8 mouse cellular contexts compared by ENCODE assay signal in genomic region chr2:53189811-53190210, GRCm38 (mm10). TPM values are rescaled to one million over a fixed set of nuclear protein-coding genes. Genes with fewer than 3 reads are reported as not detected.
DNase-seq lines count a peak whose midpoint lies in the region; ATAC-seq and TF ChIP-seq lines count a peak whose summit lies in the region.

No protein-coding gene starts in this region.

- peak overlapping the region; percentile 58 for H3K4me2 ChIP-seq in heart, embryonic 12.5 days
- H3K4me2 ChIP-seq in hindbrain, embryonic 16.5 days (ENCODE audit: low read length), result peak overlapping the region; percentile 68
- peak overlapping the region; percentile 58 for H3K4me2 ChIP-seq in midbrain, embryonic 13.5 days (replicated peaks)

- peaks cover 7% of the 10 kb centered on the region for H3K36me3 ChIP-seq in heart, embryonic 12.5 days
- H3K36me3 ChIP-seq in E14TG2a.4 (ENCODE audit: insufficient read depth, low read length), result peaks cover 48% of the 10 kb centered on the region
- no peaks in the 10 kb centered on the region for H3K36me3 ChIP-seq in hindbrain, embryonic 16.5 days (ENCODE audit: control insufficient read depth, insufficient read depth, low read length)
- peaks cover 6% of the 10 kb centered on the region; the same call in 1 of the 2 replicates for H3K36me3 ChIP-seq in midbrain, embryonic 13.5 days

- peak overlapping the region; percentile 27 for H3K4me3 ChIP-seq in heart, embryonic 12.5 days
- H3K4me3 ChIP-seq in E14TG2a.4 (replicated peaks; ENCODE audit: low read length), result peak overlapping the region; percentile 94
- peak overlapping the region; percentile 99; the same call in 1 of the 2 replicates for H3K4me3 ChIP-seq in cortical plate, adult 2 months (ENCODE audit: insufficient read depth, low read length)
- H3K4me3 ChIP-seq in hindbrain, embryonic 16.5 days (ENCODE audit: low read length), result no peak overlapping the region; the same call in 1 of the 2 replicates
- peak overlapping the region; percentile 70 for H3K4me3 ChIP-seq in midbrain, embryonic 13.5 days (replicated peaks)

- 0 out of 2 replicates have a peak, but pooled peaks have one; percentile 6 for TF ChIP-seq CTCF in E14TG2a.4 (conservative IDR thresholded peaks at IDR 0.05; ENCODE audit: low read length)
- no peak for TF ChIP-seq CTCF in cortical plate, adult 2 months (IDR thresholded peaks at IDR 0.05; ENCODE audit: extremely low read depth, insufficient read depth, low read length)

- DNase-seq in heart, postnatal 4 days, result no peak
- DNase-seq in left cerebral cortex, adult 8-10 months (ENCODE audit: low spot score in 2 of 2), result no peak
- no peak for DNase-seq in ovary, adult 18-20 months (ENCODE audit: low spot score)

- 69% methylated on average over 3 of the region's 3 CpGs for WGBS in heart, embryonic 12.5 days
- WGBS in hindbrain, embryonic 16.5 days, result 67% methylated on average over 3 of the region's 3 CpGs
- WGBS in midbrain, embryonic 13.5 days, result 67% methylated on average over 3 of the region's 3 CpGs

- no peaks in the 10 kb centered on the region for H3K9me3 ChIP-seq in heart, embryonic 12.5 days (replicated peaks)
- H3K9me3 ChIP-seq in E14TG2a.4 (ENCODE audit: low read length), result no peaks in the 10 kb centered on the region
- no peaks in the 10 kb centered on the region for H3K9me3 ChIP-seq in hindbrain, embryonic 16.5 days (ENCODE audit: control insufficient read depth, low read length)
- no peaks in the 10 kb centered on the region for H3K9me3 ChIP-seq in midbrain, embryonic 13.5 days

- TF ChIP-seq POLR2A in cortical plate, adult 2 months (IDR thresholded peaks at IDR 0.05; ENCODE audit: extremely low read depth, insufficient read depth, low read length), result no peak

- no peak for ATAC-seq in heart, embryonic 12.5 days (ENCODE audit: insufficient number of reproducible peaks, low FRiP score)
- ATAC-seq in hindbrain, embryonic 16.5 days, result no peak
- no peak for ATAC-seq in midbrain, embryonic 13.5 days

- H3K9ac ChIP-seq in heart, embryonic 12.5 days, result 0 out of 2 replicates have a peak overlapping the region, but pooled peaks have one; percentile 37
- no peak overlapping the region for H3K9ac ChIP-seq in hindbrain, embryonic 16.5 days (ENCODE audit: low read depth, low read length)
- peak overlapping the region; percentile 36; the same call in 1 of the 2 replicates for H3K9ac ChIP-seq in midbrain, embryonic 13.5 days (replicated peaks)

- peaks cover 11% of the 10 kb centered on the region for H3K4me1 ChIP-seq in heart, embryonic 12.5 days (replicated peaks)
- H3K4me1 ChIP-seq in E14TG2a.4 (replicated peaks; ENCODE audit: low read depth, low read length), result peaks cover 31% of the 10 kb centered on the region
- peaks cover 2% of the 10 kb centered on the region; the same call in 1 of the 2 replicates for H3K4me1 ChIP-seq in cortical plate, adult 2 months (ENCODE audit: control insufficient read depth, insufficient read depth, low read length)
- peaks cover 18% of the 10 kb centered on the region for H3K4me1 ChIP-seq in hindbrain, embryonic 16.5 days (ENCODE audit: control insufficient read depth, insufficient read depth, low read depth, low read length)
- H3K4me1 ChIP-seq in midbrain, embryonic 13.5 days (replicated peaks), result peaks cover 32% of the 10 kb centered on the region

- H3K27ac ChIP-seq in heart, embryonic 12.5 days (ENCODE audit: poor library complexity, severe bottlenecking), result no peak overlapping the region
- H3K27ac ChIP-seq in cortical plate, adult 2 months (ENCODE audit: insufficient read depth, low read length), result no peak overlapping the region
- H3K27ac ChIP-seq in hindbrain, embryonic 16.5 days (ENCODE audit: low read depth, low read length), result no peak overlapping the region
- no peak overlapping the region for H3K27ac ChIP-seq in midbrain, embryonic 13.5 days

- no peaks in the 10 kb centered on the region for H3K27me3 ChIP-seq in heart, embryonic 12.5 days (replicated peaks)
- H3K27me3 ChIP-seq in E14TG2a.4 (ENCODE audit: insufficient read depth, low read length), result no peaks in the 10 kb centered on the region
- no peaks in the 10 kb centered on the region for H3K27me3 ChIP-seq in hindbrain, embryonic 16.5 days (replicated peaks; ENCODE audit: control insufficient read depth, insufficient read depth, low read length)
- H3K27me3 ChIP-seq in midbrain, embryonic 13.5 days, result no peaks in the 10 kb centered on the region

RNA-seq across cellular contexts. Expression of gene Prpf40a, which starts 1.3 kb away (rescaled TPM):
- polyA plus RNA-seq in heart, embryonic 12.5 days (2016; fragmentation: Nextera tagmentation; extraction: Ambion mirVana), result 90.6 and 95.3 TPM in 2 replicates
- 10 to 100 TPM; 56.8 to 57.1 TPM for total RNA-seq in heart, postnatal 4 days (2021)
- 15.7 and 19.5 TPM in 2 replicates for polyA plus RNA-seq in cortical plate, adult 2 months (2012; rRNA removed)
- 82.5 and 82.9 TPM in 2 replicates for polyA plus RNA-seq in hindbrain, embryonic 16.5 days (2015; fragmentation: Nextera tagmentation; extraction: Ambion mirVana)
- polyA plus RNA-seq in midbrain, embryonic 13.5 days (2015; fragmentation: Nextera tagmentation; extraction: Ambion mirVana), result 152 and 154 TPM in 2 replicates
- 10 to 100 TPM; 38.7 to 46.7 (median 41.7) TPM for total RNA-seq in left cerebral cortex, adult 8-10 months (2022)

RNA-seq across cellular contexts. Expression of gene Arl6ip6, which starts 1.7 kb away (rescaled TPM):
- 35.1 and 37.4 TPM in 2 replicates for polyA plus RNA-seq in heart, embryonic 12.5 days (2016; fragmentation: Nextera tagmentation; extraction: Ambion mirVana)
- 10 to 100 TPM; 23.3 to 24.3 TPM for total RNA-seq in heart, postnatal 4 days (2021)
- 10.5 and 10.8 TPM in 2 replicates for polyA plus RNA-seq in cortical plate, adult 2 months (2012; rRNA removed)
- polyA plus RNA-seq in hindbrain, embryonic 16.5 days (2015; fragmentation: Nextera tagmentation; extraction: Ambion mirVana), result 30.2 and 31.5 TPM in 2 replicates
- polyA plus RNA-seq in midbrain, embryonic 13.5 days (2015; fragmentation: Nextera tagmentation; extraction: Ambion mirVana), result 49.8 and 52.2 TPM in 2 replicates
- total RNA-seq in left cerebral cortex, adult 8-10 months (2022), result 10 to 100 TPM; 11.2 to 15.1 (median 13.6) TPM
